Mouse (Mus musculus) stomach, postnatal 0 days (tissue): ENCODE measurements at regions not wholly inside any gene's neighbourhood (a gene's known extent, or its start where the extent isn't known, plus 50 kb on each side); places are given as distances from the start of the nearest gene placed in this dataset.

Experiments
- ATAC-seq: fragments of 200-750 bp; cut with Nextera tagmentation; 2 replicates; pipeline ENCODE4 v1.8.0; 2017; ENCODE audit not compliant: low FRiP score, low TSS enrichment
- DNase-seq: peaks from one replicate; pipeline ENCODE4 v3.0.0-alpha.2; 2016; ENCODE audit warnings: low spot score
- H3K27ac ChIP-seq: fragments of 300-500 bp; sonication (generic); replicated peaks from 2 replicates; pipeline ENCODE4 v1.5.1; 2014; ENCODE audit warnings: mild to moderate bottlenecking, control low read depth
- H3K27me3 ChIP-seq: fragments of 300-500 bp; sonication (generic); 2 replicates; pipeline ENCODE4 v1.6.1; 2014; ENCODE audit warnings: low read length; ENCODE audit not compliant: control insufficient read depth, insufficient read depth
- H3K36me3 ChIP-seq: fragments of 300-500 bp; sonication (generic); 2 replicates; pipeline ENCODE4 v1.6.1; 2014; ENCODE audit warnings: low read length, mixed read lengths; ENCODE audit not compliant: control insufficient read depth, insufficient read depth
- H3K4me1 ChIP-seq: fragments of 300-500 bp; sonication (generic); replicated peaks from 2 replicates; pipeline ENCODE4 v1.6.1; 2014; ENCODE audit warnings: antibody characterized with exemption; ENCODE audit not compliant: control insufficient read depth, insufficient read depth
- H3K4me2 ChIP-seq: fragments of 300-500 bp; sonication (generic); replicated peaks from 2 replicates; pipeline ENCODE4 v1.6.1; 2014; ENCODE audit warnings: low read depth, mild to moderate bottlenecking, control low read depth, moderate library complexity
- H3K4me3 ChIP-seq: fragments of 300-500 bp; sonication (generic); 2 replicates; pipeline ENCODE4 v1.5.1; 2014; ENCODE audit warnings: low read depth, low read length, control low read depth
- H3K9ac ChIP-seq: fragments of 300-500 bp; sonication (generic); 2 replicates; pipeline ENCODE4 v1.6.1; 2014; ENCODE audit warnings: mild to moderate bottlenecking, low read length, control low read depth, mixed read lengths
- H3K9me3 ChIP-seq: fragments of 300-500 bp; sonication (generic); 2 replicates; pipeline ENCODE4 v1.6.1; 2016; ENCODE audit warnings: low read length; ENCODE audit not compliant: control insufficient read depth
- CTCF ChIP-seq: IDR thresholded peaks from 2 replicates; pipeline ENCODE4 v1.5.1; 2016; ENCODE audit warnings: antibody characterized with exemption, low read depth, mild to moderate bottlenecking, moderate library complexity
- EP300 ChIP-seq: optimal IDR thresholded peaks from 2 replicates; pipeline ENCODE3; 2016; ENCODE audit warnings: antibody characterized with exemption
- WGBS: fragments of 180-500 bp; shearing (Covaris S2); extraction: QIAGEN DNeasy Blood & Tissue Kit; methylation state at CpG from one replicate; pipeline ENCODE4 v1.1.7; 2014; 5-methylcytosine and 5-hydroxymethylcytosine counted together

DNA sequence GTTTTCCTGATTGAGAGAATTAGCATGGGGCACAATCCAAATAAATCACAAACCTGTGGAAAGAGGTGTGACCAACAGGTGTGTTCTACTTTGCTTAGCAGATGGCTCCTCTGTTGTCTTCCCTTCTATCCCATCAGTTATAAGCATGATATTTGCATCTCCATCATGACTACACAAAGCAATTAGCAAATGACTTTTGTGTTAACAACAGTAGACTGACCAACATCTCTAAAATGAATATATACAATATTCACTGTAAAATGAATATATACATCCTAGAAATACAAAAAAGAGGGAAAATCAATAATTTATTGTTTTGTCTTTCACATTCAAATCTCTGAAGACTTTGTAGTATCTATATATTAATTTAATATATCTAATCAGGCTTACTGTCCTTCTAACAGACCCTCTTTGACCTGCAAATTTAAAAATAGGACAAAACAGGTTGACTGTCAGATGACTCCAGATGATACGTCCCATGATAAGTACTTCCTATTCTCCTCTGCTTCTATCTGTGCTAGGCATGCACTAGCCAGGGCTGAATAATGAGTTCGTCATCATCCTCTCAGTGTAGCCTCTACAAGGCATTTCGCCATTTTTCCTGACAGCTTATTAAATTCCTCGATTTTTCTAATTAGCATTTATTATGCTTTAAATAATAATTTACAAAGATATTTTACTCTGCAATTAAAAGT, 519.5 kb upstream of the Cited2 start:
- Histone ChIP-seq H3K36me3 (no peaks in the 10 kb centered on the region), H3K27me3 (no peaks in the 10 kb centered on the region), H3K27ac (no peak overlapping the region), H3K4me1 (no peaks in the 10 kb centered on the region), H3K4me2 (no peak overlapping the region), H3K9me3 (no peaks in the 10 kb centered on the region), H3K4me3 (no peak overlapping the region), H3K9ac (no peak overlapping the region)
- TF ChIP-seq CTCF (no peak), EP300 (no peak)
- DNase-seq (no peak), ATAC-seq (no peak)
- 93% methylated on average over 4 of the region's 4 CpGs for WGBS

DNA sequence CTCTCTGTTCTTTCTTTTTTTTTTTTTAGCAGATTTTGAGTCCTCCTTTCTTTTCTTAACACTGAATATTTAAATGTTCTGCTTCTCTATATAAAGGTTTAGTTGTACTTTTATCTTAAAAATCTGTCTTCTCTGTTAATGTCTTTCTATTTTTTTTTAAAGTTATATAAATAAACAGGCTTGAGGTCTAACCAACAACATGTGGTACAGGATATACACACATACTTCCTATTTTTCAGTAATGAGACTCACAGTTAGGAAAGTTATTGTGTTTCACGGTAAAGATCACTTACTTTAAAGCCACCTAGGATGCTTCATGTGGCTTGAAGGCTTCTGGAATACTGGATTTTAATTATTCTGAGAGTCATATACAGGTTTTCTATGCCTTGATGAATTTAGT, 518.9 kb upstream of the Cited2 start:
- Histone ChIP-seq H3K27ac (no peak overlapping the region), H3K4me3 (no peak overlapping the region), H3K9ac (no peak overlapping the region), H3K9me3 (no peaks in the 10 kb centered on the region), H3K4me1 (no peaks in the 10 kb centered on the region), H3K27me3 (no peaks in the 10 kb centered on the region), H3K4me2 (no peak overlapping the region), H3K36me3 (no peaks in the 10 kb centered on the region)
- TF ChIP-seq CTCF (no peak), EP300 (no peak)
- no peak for ATAC-seq
- 88% methylated on average over 1 of the region's 1 CpGs for WGBS
- no peak for DNase-seq

DNA sequence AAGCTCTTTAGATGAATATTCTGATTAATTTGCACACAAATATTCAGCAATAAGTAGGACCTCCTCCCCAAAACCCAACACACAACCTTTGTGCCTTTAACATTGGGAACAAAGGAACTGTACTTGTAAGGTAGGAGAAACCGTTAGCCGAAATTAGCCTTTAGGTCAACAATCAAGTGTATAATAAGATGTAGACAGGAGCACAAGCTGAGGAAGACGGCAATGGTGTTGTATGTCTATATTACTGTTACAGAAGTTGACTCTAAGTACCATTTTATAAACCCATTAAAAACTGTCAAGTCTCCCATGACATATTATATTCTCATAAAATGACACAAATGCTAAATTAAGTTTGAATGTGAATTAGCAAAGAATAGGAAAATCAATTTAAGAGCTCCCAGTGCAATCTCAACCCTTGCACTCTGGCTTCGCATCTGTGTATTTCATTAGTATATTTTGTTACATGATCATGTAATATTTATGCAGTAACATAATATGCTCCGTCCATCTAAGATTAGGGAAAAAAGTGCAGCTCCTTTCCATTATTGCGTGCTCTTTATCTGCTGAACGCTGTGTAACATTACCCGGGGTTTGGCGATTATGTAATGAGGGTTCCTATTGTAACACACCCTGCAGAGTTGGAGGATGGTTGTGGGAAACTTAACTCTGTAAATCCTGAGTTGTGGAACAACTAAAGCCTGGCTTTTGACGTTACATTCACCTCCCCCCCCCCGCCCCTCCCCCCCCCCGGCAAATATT, 510.3 kb upstream of the Cited2 start:
- Histone ChIP-seq H3K9ac (no peak overlapping the region), H3K27ac (no peak overlapping the region), H3K27me3 (no peaks in the 10 kb centered on the region), H3K36me3 (no peaks in the 10 kb centered on the region), H3K4me3 (no peak overlapping the region), H3K4me2 (no peak overlapping the region; the same call in 1 of the 2 replicates), H3K9me3 (no peaks in the 10 kb centered on the region), H3K4me1 (no peaks in the 10 kb centered on the region; the same call in 1 of the 2 replicates)
- no peak for DNase-seq
- 30% methylated on average over 12 of the region's 12 CpGs for WGBS
- TF ChIP-seq CTCF (no peak), EP300 (no peak)
- peak; percentile 35; the same call in 1 of the 2 replicates for ATAC-seq

DNA sequence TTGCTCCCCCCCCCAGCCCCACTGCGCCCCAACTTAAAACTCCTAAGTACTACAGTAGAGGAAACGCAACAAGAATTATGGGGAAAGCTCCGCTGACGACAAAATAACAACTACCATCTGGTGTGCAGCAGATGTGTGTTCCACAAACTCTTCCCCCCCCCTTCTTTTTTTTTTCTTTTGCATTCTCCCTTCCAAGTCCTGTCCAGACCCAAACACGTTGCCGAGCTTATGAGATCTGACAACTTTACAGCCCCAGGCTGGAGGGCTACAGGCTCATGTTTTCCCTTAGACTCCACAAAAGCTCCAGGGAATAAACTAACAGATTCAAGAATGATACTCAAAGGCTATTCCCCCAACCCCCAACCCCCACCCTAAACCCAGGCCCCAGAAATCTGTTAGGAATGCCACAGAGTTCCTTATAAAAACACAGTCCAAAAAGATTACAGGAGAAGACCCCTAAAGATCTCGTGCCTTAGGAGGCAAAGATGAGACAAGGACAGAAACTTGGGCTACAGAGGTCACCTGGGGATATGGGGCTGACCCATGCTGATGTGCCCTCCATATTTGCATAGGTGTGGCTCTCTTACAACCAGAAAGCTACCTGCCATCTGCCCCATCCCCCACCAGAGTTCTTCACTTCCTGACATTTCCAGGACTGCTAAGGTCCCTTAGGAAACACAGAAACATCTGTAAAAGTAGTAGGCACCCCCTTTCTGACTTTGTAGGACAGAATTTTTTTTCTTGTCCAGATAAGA, 509.5 kb upstream of the Cited2 start:
- Histone ChIP-seq H3K4me2 (no peak overlapping the region; the same call in 1 of the 2 replicates), H3K9ac (no peak overlapping the region), H3K4me3 (no peak overlapping the region), H3K9me3 (no peaks in the 10 kb centered on the region), H3K27ac (no peak overlapping the region), H3K36me3 (no peaks in the 10 kb centered on the region), H3K4me1 (no peaks in the 10 kb centered on the region; the same call in 1 of the 2 replicates), H3K27me3 (no peaks in the 10 kb centered on the region)
- 25% methylated on average over 7 of the region's 7 CpGs for WGBS
- DNase-seq: peak; percentile 40
- TF ChIP-seq EP300 (no peak), CTCF (no peak)
- peak; percentile 53; the same call in 1 of the 2 replicates for ATAC-seq

DNA sequence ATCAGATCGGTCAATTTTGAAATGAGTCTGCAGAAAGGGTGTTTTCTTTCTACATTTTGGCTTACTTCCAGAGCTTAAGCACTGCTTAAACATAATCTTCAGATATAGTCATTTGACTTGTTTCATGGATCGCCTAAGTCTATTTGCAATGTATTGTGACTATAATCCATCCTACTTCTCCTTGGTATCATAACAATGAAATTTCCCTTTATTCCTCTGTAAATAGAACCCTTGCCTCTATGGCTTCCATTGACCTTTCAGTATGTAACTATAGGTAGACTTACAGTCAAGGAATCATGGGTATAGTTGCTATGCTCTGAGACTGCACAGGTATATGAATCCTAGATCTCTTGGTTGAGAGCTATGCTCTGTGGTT, 509.0 kb upstream of the Cited2 start:
- Histone ChIP-seq H3K9me3 (no peaks in the 10 kb centered on the region), H3K4me3 (no peak overlapping the region), H3K27me3 (no peaks in the 10 kb centered on the region), H3K9ac (no peak overlapping the region), H3K4me2 (no peak overlapping the region), H3K4me1 (no peaks in the 10 kb centered on the region; the same call in 1 of the 2 replicates), H3K27ac (no peak overlapping the region), H3K36me3 (no peaks in the 10 kb centered on the region)
- 22% methylated on average over 2 of the region's 2 CpGs for WGBS
- TF ChIP-seq CTCF: no peak
- no peak for TF ChIP-seq EP300
- ATAC-seq (peak; percentile 75), DNase-seq (no peak)
